Mouse (Mus musculus): Measurements from ENCODE around the gene Rnf182. TPM values are rescaled to one million over a fixed set of nuclear protein-coding genes. Genes with fewer than 3 reads are reported as not detected.
A peak's percentile ranks its signal among the peaks of the same experiment; 100 is the strongest.

The Rnf182 gene
- total RNA-seq, 2 experiments from 2014 or later = 7.1 to 8.4 TPM

- intact Hi-C loops (cut with DNase I) = no loop called here
Observed at GRCm38 (mm10) chr13:43603042-43603441, 12.5 kb upstream of the Rnf182 start.

DNA sequence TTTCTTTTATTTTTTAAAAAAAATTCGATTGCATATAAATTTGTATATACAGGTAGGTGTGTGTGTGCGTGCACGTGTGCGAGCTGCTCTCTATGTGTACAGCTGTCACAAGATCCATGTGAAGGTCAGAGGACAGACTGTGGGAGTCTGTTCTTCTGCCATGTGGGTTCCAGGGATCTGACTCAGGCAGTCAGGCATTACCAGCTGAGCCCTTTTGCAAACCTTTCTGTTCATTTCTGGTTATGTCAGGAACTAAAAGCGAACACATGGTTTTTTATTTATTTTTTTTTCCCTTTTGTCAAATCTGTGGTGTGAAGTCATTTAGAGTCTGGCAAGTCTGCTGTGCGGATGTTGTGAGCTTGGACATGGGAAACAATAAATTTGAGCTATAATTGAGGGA is 6.7 kb upstream of the Rnf182 start:
- DNase-seq (ENCODE audit: low spot score in 2 of 2) = no peak
- intact Hi-C loops (cut with DNase I) = no loop called here

More at GRCm38 (mm10) chr13:43603042-43603441, 12.5 kb upstream of the Rnf182 start:
- no peak for DNase-seq (ENCODE audit: low spot score in 2 of 2)

DNA sequence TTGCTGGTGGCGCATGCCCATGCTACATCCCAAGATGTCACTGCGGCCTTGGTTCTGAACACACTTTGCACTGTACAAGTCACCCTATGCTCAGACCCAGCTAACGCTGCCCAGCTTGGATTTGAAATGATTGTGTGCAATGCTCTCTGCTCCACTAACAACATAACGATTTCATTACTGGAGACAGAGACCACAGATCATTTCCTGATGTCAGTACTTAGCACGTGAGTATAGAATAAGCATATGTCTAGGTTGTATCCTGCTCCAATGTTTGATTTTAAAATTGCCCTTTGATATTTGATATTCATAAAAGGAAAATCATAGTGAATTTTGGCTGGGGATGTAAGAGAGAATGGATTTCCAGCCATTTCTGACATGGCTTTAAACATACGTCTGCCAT is 3.5 kb upstream of the Rnf182 start:
- DNase-seq (ENCODE audit: low spot score in 2 of 2) = no peak
- intact Hi-C loops (cut with DNase I) = no loop called here

- intact Hi-C loops (cut with DNase I) = no loop called here
- DNase-seq (ENCODE audit: low spot score in 2 of 2) = no peak
Observed at GRCm38 (mm10) chr13:43614667-43615066, 843 bp upstream of the Rnf182 start.

GRCm38 (mm10) chr13:43615194-43615576 is 325 bp upstream of the Rnf182 start:
- no peak for DNase-seq (ENCODE audit: low spot score in 2 of 2)
- intact Hi-C loops (cut with DNase I) = no loop called here

DNA sequence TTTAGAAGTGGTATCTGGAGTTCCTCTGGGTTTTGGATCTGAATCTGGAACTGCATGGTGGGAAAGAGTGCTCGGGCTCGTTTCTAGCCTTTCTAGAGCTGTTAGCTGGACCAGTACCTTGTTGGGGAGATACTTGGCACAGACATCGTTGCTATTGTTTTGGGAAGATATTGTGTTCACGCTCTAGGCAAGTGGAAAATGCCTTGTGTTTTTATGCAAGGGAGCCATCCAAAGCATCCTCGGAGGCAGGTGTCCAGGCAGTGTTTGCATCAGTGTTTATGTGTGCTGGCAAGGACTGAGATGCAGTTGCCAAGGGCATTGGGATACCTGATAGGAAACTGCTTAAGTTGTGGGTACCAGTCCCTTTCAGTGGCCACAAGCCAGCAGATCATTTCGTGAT is 1.0 kb downstream of the Rnf182 start:
- intact Hi-C loops (cut with DNase I) = no loop called here
- no peak for DNase-seq (ENCODE audit: low spot score in 2 of 2)

DNA sequence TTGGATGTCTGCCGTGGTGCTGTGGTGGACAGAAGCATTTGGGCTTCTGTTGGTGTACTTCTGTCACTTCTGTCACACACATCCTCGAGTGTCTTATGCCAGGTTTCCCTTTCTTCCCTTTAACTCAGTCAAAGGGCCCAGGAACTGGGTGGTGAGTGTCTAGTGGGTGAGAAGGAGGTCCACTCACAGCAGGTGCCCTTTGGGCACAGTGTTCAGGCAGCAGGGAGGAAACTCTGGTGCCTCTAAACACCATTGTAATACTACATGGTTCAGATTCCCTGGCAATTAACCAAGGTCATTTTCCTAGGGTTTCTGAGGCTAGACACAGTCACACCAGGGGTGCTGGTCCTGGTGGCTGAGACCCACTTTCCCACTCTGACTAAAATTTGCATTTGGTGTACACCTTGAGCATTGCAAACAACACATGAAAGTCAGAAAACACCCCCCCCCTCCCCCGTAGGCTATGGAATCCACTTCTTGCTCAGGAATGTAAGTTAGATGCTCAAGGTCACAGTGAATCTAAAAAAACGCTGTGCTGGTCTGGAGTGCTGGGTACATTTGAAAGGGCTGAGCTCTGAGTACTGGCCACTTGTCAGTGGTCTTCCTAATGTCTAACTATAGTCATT is 4.2 kb downstream of the Rnf182 start:
- intact Hi-C loops (cut with DNase I) = no loop called here
- DNase-seq (ENCODE audit: low spot score in 2 of 2) = no peak

- intact Hi-C loops (cut with DNase I) = no loop called here
- no peak for DNase-seq (ENCODE audit: low spot score in 2 of 2)
Observed at GRCm38 (mm10) chr13:43627922-43628321, 12.4 kb downstream of the Rnf182 start.

DNA sequence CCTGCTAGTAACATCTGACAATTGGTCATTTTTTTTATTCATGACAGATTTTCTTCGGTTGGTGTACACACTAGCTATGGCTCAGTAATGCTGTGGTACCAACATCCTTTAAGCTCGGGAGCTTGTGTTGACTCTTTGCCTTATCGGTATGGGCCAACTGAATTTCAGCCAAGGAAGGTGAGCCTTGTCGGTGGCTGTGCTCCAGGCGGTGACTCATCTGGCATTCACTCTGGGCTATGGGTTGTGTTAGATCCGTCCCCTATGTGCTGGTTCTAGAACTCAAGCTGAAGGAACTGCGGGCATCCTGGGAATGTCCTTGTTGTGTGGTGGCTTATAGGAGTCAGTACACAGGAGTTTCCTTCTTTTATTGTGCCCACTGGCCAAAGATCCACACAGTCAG is 14.3 kb downstream of the Rnf182 start:
- DNase-seq (ENCODE audit: low spot score in 2 of 2) = no peak
- intact Hi-C loops (cut with DNase I) = no loop called here

- DNase-seq (ENCODE audit: low spot score in 2 of 2) = no peak
- intact Hi-C loops (cut with DNase I) = no loop called here
Observed at GRCm38 (mm10) chr13:43631266-43631665, 15.8 kb downstream of the Rnf182 start.

DNA sequence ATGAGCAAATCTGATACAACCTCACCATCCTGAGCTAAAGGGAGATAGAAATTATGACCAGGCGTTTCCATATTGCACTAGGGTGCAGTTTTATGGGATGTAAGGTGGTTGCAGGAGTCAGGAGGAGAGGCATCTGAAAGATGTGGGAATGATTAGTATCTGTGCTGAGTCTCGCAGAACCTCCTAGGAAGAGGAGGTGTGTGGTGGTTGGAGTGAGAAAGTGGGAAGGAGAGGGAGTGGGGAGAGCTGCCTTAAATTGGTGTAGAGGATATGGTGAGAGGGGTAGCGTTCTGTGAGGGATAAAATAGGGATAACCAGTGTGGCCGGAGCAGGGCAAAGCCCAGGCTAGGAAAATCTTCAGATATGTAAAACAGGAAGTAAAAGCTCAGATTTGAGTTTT is 17.5 kb downstream of the Rnf182 start:
- intact Hi-C loops (cut with DNase I) = no loop called here
- no peak for DNase-seq (ENCODE audit: low spot score in 2 of 2)

DNA sequence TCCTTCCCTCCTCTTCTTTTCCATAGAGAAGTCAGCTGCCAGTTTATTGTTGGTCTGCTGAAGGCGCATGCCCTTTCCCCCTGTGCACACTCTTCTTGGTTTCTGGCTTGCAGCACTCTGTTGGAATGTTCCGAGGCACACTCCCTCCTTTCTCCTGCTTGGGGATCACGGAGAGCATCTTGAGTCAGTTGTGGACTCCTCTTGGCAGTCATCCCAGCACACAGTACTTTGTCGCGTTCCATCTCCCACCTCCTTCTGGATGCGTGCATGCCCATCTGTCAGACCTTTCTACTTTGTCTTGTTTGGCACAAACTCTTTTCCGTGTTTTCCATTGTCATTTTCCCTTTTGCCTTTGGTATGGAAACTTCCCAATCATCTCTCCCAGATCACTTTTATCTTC is 22.2 kb downstream of the Rnf182 start:
- intact Hi-C loops (cut with DNase I) = no loop called here
- DNase-seq (ENCODE audit: low spot score in 2 of 2) = peak; percentile 34 to 41

DNA sequence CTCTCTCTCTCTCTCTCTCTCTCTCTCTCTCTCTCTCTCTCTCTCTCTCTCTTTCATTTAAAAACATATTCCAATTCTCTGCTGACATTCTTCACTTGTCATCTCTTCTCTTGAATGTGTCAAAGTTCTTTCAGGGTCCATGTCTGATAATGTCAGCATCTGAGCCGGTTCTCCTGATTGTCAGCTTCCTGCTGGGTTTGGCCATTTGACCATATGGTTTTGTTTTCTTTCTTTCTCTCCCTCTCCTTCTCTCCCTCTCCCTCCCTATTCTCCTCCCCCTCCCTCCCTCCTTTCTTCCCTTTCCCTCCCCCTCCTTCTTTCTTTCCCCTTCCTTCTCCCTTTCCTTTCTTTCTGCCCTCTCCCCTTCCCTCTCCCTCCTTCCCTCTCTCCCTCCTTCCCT is 29.5 kb downstream of the Rnf182 start:
- no peak for DNase-seq (ENCODE audit: low spot score in 2 of 2)
- intact Hi-C loops (cut with DNase I) = no loop called here

DNA sequence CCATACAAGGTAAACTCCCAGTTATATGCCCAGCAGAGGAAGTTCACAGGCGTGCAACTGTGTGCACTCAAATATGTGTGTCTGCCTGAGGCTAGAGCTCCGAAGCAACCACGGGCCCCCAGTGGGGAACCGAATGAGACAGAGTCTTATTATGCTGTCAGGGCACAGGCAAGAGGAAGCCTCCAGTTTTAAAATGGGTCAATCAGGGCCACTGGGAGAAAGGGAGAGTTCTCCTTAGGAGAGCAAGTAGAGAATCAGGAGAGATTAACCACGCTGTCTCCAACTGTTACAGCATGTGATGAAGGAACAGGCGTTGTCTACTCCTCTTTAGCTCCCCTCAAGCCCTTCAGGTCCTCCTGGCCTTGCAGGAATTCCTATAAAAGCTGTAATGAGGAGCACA is 33.0 kb downstream of the Rnf182 start:
- no peak for DNase-seq (ENCODE audit: low spot score in 2 of 2)
- intact Hi-C loops (cut with DNase I) = no loop called here

DNA sequence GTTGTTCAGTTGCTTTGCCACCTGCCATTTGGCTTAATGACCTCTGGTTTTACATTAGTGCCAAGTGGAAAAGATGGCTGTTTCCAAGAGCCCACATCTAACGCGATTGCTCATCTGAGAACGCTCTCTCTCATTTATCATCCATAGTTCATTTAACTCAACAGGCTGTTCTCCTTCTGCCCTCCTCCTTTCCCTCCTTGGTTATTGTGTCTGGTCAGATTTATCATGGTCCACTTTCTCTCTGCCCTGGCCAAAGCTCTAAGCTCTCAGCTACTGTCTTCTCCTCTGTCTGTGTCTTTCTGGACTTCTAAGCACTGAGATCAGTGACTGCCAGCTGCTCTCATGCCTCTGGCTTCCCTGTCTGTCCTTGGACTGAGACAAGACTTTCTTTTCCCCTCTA is 35.8 kb downstream of the Rnf182 start:
- no peak for DNase-seq (ENCODE audit: low spot score in 2 of 2)
- intact Hi-C loops (cut with DNase I) = no loop called here

DNA sequence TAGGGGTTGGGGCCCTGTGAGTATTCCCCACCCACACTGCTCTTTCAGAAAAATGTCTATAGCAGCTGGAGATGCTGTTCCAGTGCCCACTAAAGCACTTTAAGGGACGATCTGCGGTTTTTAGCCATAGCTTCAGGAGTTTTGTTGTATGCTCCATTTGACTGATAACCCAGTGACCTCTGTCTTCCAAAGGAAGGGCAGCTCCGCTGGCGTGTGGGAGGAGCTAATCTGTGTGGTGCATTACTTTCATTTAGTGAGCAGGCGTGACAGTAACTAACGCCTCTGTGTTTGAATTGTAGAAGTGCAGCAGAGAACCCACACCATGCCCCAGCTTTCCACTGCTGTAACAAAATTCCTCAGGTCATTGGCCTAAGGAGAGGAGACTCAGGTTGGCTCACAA is 38.6 kb downstream of the Rnf182 start:
- DNase-seq (ENCODE audit: low spot score in 2 of 2) = no peak
- intact Hi-C loops (cut with DNase I) = no loop called here

DNA sequence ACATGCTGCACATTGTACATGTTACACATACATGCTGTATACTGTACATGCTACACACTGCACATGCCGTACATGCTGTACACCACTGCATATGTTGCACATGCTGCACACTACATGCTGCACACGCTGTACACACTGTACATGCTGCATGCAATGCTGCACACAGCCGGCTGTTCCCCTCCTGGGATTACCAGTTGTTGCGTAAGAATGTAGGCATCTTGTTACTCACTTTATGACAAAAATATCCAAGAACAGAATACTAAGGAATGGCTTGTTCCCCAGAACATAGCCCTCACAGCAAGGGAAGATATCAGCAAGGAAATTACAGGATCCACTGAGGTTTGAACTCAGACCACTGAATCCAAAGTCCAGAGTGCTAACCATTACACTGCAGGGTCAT is 47.7 kb downstream of the Rnf182 start:
- intact Hi-C loops (cut with DNase I) = no loop called here
- DNase-seq (ENCODE audit: low spot score in 2 of 2) = peak; percentile 8 to 10

GRCm38 (mm10) chr13:43666130-43666529 is 50.6 kb downstream of the Rnf182 start:
- no peak for DNase-seq (ENCODE audit: low spot score in 2 of 2)
- intact Hi-C loops (cut with DNase I) = no loop called here

- intact Hi-C loops (cut with DNase I) = no loop called here
- DNase-seq (ENCODE audit: low spot score in 2 of 2) = no peak
Observed at GRCm38 (mm10) chr13:43666920-43667319, 51.4 kb downstream of the Rnf182 start.

DNA sequence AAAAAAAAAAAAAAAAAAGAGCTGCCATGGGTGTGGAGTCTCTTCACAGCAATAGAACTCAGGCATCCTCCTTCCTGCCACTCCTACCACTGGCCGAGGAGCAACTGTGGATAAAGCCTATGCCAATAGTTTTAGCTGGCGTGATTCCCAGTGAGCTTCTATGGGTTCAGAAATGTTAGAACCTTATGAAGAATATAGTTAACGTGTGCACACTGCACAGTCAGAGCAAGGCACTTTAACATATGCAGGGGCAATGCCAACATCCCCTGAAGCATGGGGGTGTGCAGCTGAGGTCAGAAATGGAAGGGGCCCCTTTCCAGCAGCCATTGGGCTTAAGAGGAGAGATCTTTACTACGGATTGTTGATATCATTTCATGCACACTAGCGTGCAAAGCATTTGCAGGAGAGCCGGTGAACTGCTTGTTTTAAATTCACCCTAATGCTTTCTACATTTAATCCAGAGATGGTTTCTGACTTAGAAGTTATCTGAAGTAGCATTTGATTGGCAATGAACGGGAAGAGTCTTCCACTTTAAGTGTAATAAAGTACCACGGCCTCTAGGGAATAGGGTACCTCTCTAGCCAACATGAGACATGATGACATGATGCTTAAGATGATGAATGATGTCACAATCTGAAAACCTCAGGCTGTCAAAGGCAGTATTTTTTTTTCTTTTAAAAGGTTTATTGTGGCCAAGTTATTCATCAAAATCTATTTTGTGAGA is 61.8 kb downstream of the Rnf182 start:
- DNase-seq (ENCODE audit: low spot score in 2 of 2) = no peak
- intact Hi-C loops (cut with DNase I) = no loop called here

DNA sequence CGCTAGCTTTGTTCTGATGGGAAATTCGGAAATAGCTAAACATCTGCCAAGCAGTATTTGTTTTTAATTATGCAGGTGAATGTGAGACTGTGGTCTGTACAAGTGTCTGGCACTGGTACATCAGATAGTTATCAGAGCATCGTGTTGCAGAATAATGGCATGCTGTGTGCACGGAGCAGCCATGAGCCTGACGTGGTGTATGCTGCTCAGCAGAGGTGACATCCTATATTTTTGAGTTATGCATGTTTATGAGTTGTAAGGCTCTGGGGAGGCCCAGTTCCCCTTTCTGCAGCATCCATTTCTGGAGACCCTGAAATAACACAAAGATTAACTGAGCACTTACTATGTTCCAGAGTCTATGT is 62.4 kb downstream of the Rnf182 start:
- intact Hi-C loops (cut with DNase I) = no loop called here

DNA sequence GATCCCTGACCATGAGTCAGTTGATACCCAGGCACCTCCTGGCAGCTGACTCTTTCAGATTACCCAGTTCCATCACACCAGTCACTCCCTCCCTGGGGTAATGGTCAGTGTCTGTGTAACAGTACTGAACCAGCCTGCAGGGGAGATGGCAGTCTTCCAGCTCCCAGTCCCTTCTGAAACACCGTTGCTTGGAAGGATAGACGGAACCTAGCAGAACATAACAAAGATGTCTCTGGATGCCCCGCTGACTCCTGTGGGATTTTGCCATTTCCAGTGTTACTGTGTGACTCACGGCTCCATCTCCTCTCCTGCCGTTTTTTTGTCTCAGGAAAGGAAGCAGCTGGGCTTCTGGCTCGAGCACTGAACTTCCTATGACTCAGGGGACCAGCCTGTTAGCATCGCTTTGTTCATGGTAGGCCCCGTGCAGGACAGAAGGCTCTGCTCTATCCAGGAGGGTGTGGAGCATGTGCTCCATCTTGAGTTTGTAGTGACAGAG is 69.0 kb downstream of the Rnf182 start:
- intact Hi-C loops (cut with DNase I) = no loop called here
- DNase-seq (ENCODE audit: low spot score in 2 of 2) = no peak

More for the DNA sequence above, 62.4 kb downstream of the Rnf182 start:
- no peak for DNase-seq (ENCODE audit: low spot score in 2 of 2)

Measured in left cerebral cortex, postnatal 36 days (tissue).